Mouse (Mus musculus): Measurements from ENCODE around the gene Ccdc121.
"Not testable (repeated sequence)": the region's sequence is repeated elsewhere in the genome, so short reads cannot be mapped to it uniquely, and the experiment has no call there.

Gene Ccdc121

GRCm38 (mm10) chr1:181510855-181511254 is 396 bp downstream of the Ccdc121 start:
- not testable (repeated sequence) for DNase-seq (ENCODE audit: low spot score)

- peak; percentile 29 for DNase-seq (ENCODE audit: low spot score)
These were observed 5.9 kb downstream of the Ccdc121 start for GRCm38 (mm10) chr1:181505367-181505766.

GRCm38 (mm10) chr1:181503471-181503870 is 7.8 kb downstream of the Ccdc121 start:
- peak; percentile 31 for DNase-seq (ENCODE audit: low spot score)

- no peak for DNase-seq (ENCODE audit: low spot score)
These were observed 26.6 kb downstream of the Ccdc121 start for GRCm38 (mm10) chr1:181484696-181485095.

- DNase-seq (ENCODE audit: low spot score) = no peak
These were observed 34.7 kb downstream of the Ccdc121 start for GRCm38 (mm10) chr1:181476557-181476956.

- DNase-seq (ENCODE audit: low spot score) = no peak
These were observed 35.1 kb downstream of the Ccdc121 start for GRCm38 (mm10) chr1:181476141-181476540.

- no peak for DNase-seq (ENCODE audit: low spot score)
These were observed 41.8 kb downstream of the Ccdc121 start for GRCm38 (mm10) chr1:181469415-181469814.

- DNase-seq (ENCODE audit: low spot score) = no peak
These were observed 44.0 kb downstream of the Ccdc121 start for GRCm38 (mm10) chr1:181467321-181467670.

- DNase-seq (ENCODE audit: low spot score) = peak; percentile 54
These were observed 44.5 kb downstream of the Ccdc121 start for GRCm38 (mm10) chr1:181466601-181467320.

- no peak for DNase-seq (ENCODE audit: low spot score)
These were observed 45.2 kb downstream of the Ccdc121 start for GRCm38 (mm10) chr1:181466040-181466439.

GRCm38 (mm10) chr1:181465027-181465426 is 46.2 kb downstream of the Ccdc121 start:
- peak; percentile 53 for DNase-seq (ENCODE audit: low spot score)

GRCm38 (mm10) chr1:181462906-181463179 is 48.4 kb downstream of the Ccdc121 start:
- no peak for DNase-seq (ENCODE audit: low spot score)

- no peak for DNase-seq (ENCODE audit: low spot score)
These were observed 49.0 kb downstream of the Ccdc121 start for GRCm38 (mm10) chr1:181462051-181462905.

- DNase-seq (ENCODE audit: low spot score) = no peak
These were observed 49.8 kb downstream of the Ccdc121 start for GRCm38 (mm10) chr1:181461484-181461883.

- DNase-seq (ENCODE audit: low spot score) = no peak
These were observed 51.0 kb downstream of the Ccdc121 start for GRCm38 (mm10) chr1:181460283-181460682.
